Mouse (Mus musculus) forebrain, postnatal 0 days (tissue): ENCODE measurements around the gene Micu1. TPM values are rescaled to one million over a fixed set of nuclear protein-coding genes. Genes with fewer than 3 reads are reported as not detected.
"Not testable (repeated sequence)": the region's sequence is repeated elsewhere in the genome, so short reads cannot be mapped to it uniquely, and the experiment has no call there.

ENCODE experiments used
- ATAC-seq: fragments of 200-750 bp; cut with Nextera tagmentation; 2 replicates; pipeline ENCODE4 v1.8.0; 2017; ENCODE audit warnings: mild to moderate bottlenecking, moderate library complexity
- DNase-seq: peaks from one replicate; pipeline ENCODE4 v3.0.0-alpha.2; 2015
- H3K27ac ChIP-seq: fragments of 300-500 bp; sonication (generic); 2 replicates; pipeline ENCODE4 v1.5.1; 2014; ENCODE audit warnings: low read depth, mild to moderate bottlenecking, antibody characterized with exemption, low read length, moderate library complexity, mixed read lengths
- H3K27me3 ChIP-seq: fragments of 300-500 bp; sonication (generic); 2 replicates; pipeline ENCODE4 v1.6.1; 2014; ENCODE audit warnings: mild to moderate bottlenecking, low read length, mixed read lengths; ENCODE audit not compliant: insufficient read depth
- H3K36me3 ChIP-seq: fragments of 300-500 bp; sonication (generic); 2 replicates; pipeline ENCODE4 v1.6.1; 2014; ENCODE audit warnings: mild to moderate bottlenecking, moderate library complexity; ENCODE audit not compliant: insufficient read depth
- H3K4me1 ChIP-seq: fragments of 300-500 bp; sonication (generic); 2 replicates; pipeline ENCODE4 v1.6.1; 2014; ENCODE audit warnings: antibody characterized with exemption; ENCODE audit not compliant: insufficient read depth
- H3K4me2 ChIP-seq: fragments of 300-500 bp; sonication (generic); 2 replicates; pipeline ENCODE4 v1.6.1; 2014; ENCODE audit warnings: low read depth, mild to moderate bottlenecking, moderate library complexity
- H3K4me3 ChIP-seq: fragments of 300-500 bp; sonication (generic); 2 replicates; pipeline ENCODE4 v1.5.1; 2014; ENCODE audit warnings: low read depth, low read length, mixed read lengths
- H3K9ac ChIP-seq: fragments of 300-500 bp; sonication (generic); 2 replicates; pipeline ENCODE4 v1.6.1; 2014; ENCODE audit warnings: mild to moderate bottlenecking
- H3K9me3 ChIP-seq: fragments of 300-500 bp; sonication (generic); 2 replicates; pipeline ENCODE4 v1.6.1; 2016; ENCODE audit warnings: low read length
- CTCF ChIP-seq: sonication (generic); IDR thresholded peaks from 2 replicates; pipeline ENCODE4 v1.5.1; 2016; ENCODE audit warnings: antibody characterized with exemption, control low read depth, low read depth
- whole genome bisulfite sequencing: fragments of 180-500 bp; shearing (Covaris S2); extraction: QIAGEN DNeasy Blood & Tissue Kit; methylation state at CpG from one replicate; pipeline ENCODE4 v1.1.7; 2014; 5-methylcytosine and 5-hydroxymethylcytosine counted together
- polyA plus RNA-seq: library from polyadenylated mRNA; unstranded; fragments of >200 nt; fragmentation: Nextera tagmentation; extraction: Ambion mirVana; gene quantifications from 2 replicates; pipeline ENCODE4 v1.2.1, GENCODE M21; 2015
- total RNA-seq: library from RNA; depleted of rRNA; stranded (reverse); fragments of >200 nt; gene quantifications from 2 replicates; pipeline ENCODE4 v1.2.3, GENCODE M21; 2014

Gene Micu1
- total and polyA plus RNA-seq, 2 experiments from 2014 or later: 69.6 to 72.0 TPM

DNA sequence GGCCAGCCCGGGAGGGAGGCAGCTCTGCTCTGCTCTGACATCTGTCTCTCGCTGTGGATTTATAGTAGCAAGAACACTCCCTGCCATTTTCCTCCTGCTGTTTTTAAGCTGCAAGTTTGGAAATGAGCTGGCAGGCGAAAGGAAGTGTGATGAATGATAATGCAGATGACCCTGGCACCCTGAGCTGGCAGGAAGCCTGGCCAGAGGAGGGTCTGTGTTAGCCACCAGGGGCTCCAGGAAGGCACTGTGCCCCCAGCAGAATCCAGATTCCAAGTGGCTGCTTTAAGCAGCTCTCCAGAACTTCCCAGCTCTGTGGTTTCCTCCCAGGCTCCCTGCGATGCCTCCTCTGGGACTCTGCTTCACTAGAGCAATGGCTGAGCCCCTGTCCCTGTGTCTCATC lies 161.3 kb downstream of the Micu1 start:
- 0 out of 2 replicates have a peak, but pooled peaks have one; percentile 4 for ATAC-seq
- H3K36me3 ChIP-seq: no peaks in the 10 kb centered on the region
- WGBS: 39% methylated on average over 4 of the region's 4 CpGs
- 0 out of 2 replicates have a peak, but pooled peaks cover 5% of the 10 kb centered on the region for H3K4me1 ChIP-seq
- no peaks in the 10 kb centered on the region for H3K9me3 ChIP-seq
- no peak overlapping the region for H3K4me2 ChIP-seq
- no peak; the same call in 1 of the 2 replicates for TF ChIP-seq CTCF
- peak overlapping the region; percentile 64 for H3K27ac ChIP-seq
- no peaks in the 10 kb centered on the region for H3K27me3 ChIP-seq
- H3K4me3 ChIP-seq: no peak overlapping the region
- H3K9ac ChIP-seq: no peak overlapping the region
- peak; percentile 30 for DNase-seq

DNA sequence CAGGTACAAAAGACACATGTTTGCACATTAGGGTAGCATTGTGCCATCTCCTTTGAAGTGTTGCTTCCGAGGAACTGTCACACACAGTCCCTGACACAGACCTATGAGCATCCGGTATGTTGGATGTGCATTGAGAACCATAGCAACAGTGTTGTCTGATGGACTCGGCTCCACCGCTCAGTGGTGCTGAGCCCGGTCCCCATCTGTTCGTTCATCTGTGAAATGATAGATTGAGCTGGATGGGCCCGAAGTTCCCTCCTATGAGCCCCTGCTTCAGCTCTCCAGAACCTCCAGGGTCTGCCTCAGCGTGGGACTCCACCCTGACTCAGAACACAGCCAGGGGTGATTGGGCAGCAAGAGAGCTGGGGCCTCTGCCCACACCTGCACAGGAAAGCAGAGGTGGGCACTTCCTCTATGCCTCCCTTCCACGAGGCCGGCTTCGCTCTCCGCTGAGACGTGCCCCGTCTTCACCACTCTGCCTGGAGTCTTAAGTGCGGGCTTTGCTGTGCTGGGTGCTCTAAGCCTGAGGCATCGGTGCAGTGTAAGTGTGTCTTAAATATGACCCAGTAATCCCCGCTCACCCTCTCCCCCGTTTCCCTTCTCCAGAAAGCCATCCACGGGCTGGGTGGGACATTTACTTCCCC lies 162.1 kb downstream of the Micu1 start:
- peak; percentile 58 for DNase-seq
- Histone ChIP-seq H3K4me2 (no peak overlapping the region), H3K36me3 (no peaks in the 10 kb centered on the region), H3K9ac (peak overlapping the region; percentile 7; the same call in 1 of the 2 replicates), H3K27me3 (no peaks in the 10 kb centered on the region), H3K27ac (peak overlapping the region; percentile 64), H3K4me1 (0 out of 2 replicates have a peak, but pooled peaks cover 5% of the 10 kb centered on the region), H3K9me3 (no peaks in the 10 kb centered on the region), H3K4me3 (no peak overlapping the region)
- no peak for TF ChIP-seq CTCF
- 71% methylated on average over 19 of the region's 19 CpGs for WGBS
- ATAC-seq: peak; percentile 83

DNA sequence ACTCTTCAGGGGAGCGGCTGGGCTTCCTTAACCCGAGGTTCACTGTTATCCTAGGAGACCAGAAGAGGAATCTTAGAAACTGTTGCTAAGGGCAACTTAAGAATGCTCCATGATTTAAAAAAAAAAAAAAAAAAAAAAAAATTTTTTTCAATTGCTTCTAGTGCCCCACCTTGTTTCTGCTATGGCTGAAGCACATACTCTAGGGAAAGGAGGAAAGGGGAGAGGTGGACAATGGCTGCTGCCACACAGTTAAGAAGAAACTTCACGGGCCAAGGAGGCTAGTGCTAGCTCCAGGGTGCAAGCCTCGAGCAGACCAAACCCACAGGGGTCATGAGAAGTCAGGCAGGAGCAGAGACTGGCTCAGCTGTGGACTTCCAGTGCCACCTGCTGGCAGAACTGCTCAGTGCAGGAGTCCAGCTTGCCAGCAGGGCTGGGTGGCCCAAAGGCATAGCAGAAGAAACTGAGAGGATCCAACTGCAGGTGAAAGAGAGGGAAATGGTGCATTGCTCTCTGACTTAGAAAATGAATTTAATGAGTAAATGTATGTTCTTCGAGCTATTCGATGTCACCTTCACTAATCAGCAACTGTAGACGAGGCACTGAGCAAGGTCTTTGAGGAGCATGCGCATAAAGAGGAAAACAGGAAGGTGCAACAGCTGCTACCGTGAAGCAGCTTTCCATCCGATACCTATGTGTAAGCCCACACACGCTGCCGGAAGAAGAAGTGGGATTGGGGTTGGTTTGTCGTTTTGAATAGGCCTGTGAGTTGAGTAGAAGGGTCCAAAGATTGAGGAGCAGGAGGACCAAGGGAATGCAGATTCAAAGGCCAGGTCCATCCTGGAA lies 162.8 kb downstream of the Micu1 start:
- DNase-seq: peak; percentile 92
- no peaks in the 10 kb centered on the region for H3K27me3 ChIP-seq
- no peak overlapping the region for H3K4me2 ChIP-seq
- H3K27ac ChIP-seq: peak overlapping the region; percentile 64; the same call in 1 of the 2 replicates
- peak; percentile 84 for ATAC-seq
- 35% methylated on average over 13 of the region's 13 CpGs for WGBS
- H3K4me3 ChIP-seq: no peak overlapping the region
- 0 out of 2 replicates have a peak, but pooled peaks cover 5% of the 10 kb centered on the region for H3K4me1 ChIP-seq
- H3K36me3 ChIP-seq: no peaks in the 10 kb centered on the region
- TF ChIP-seq CTCF: peak; percentile 99
- no peaks in the 10 kb centered on the region for H3K9me3 ChIP-seq
- H3K9ac ChIP-seq: no peak overlapping the region

DNA sequence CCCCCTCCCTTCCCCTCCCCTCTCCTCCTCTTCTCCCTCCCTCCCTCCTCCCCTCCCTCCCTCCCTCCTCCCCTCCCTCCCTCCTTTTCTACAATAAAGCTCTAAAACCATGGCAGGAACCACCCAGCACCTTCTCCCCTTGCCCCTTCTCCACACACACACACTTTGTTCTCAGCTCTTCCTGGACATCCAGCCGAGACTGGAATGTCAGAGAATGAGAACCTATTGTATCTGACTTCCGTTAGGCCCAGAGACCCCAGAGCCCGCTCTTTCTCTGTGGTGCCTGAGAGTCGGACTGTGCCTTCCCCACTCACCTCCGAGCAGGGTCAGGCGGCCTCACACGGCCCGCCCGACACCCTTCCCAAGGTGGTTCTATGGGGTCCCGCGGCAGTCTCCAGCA lies 166.0 kb downstream of the Micu1 start:
- H3K4me2 ChIP-seq: no peak overlapping the region
- H3K36me3 ChIP-seq: no peaks in the 10 kb centered on the region
- H3K4me1 ChIP-seq: 0 out of 2 replicates have a peak, but pooled peaks cover 5% of the 10 kb centered on the region
- H3K9me3 ChIP-seq: no peaks in the 10 kb centered on the region
- TF ChIP-seq CTCF: no peak
- no peak overlapping the region for H3K9ac ChIP-seq
- ATAC-seq (no peak), DNase-seq (no peak)
- H3K27ac ChIP-seq: no peak overlapping the region
- WGBS: 55% methylated on average over 11 of the region's 11 CpGs
- no peaks in the 10 kb centered on the region for H3K27me3 ChIP-seq
- no peak overlapping the region for H3K4me3 ChIP-seq

DNA sequence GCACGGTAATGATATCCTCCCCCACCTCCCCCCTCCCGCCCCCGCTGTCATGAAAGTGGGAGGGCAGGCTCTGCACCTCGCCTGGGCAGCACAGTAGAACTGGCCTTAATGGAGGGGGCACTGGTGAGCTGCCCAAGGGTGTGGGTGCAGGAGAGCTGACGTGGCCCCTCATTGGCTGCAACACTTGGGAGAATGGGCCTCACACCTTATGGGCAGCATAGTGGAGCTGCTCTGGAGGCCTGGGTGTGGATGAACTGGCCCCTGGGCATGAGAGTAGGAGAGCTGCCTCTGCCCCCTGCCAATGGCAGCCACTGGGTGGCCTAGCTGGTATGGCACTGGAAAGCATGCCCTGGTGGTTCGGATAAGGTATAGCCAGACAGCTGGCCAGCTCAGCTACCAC lies 167.8 kb downstream of the Micu1 start:
- Histone ChIP-seq H3K4me2 (no peak overlapping the region), H3K9me3 (no peaks in the 10 kb centered on the region), H3K36me3 (no peaks in the 10 kb centered on the region), H3K4me3 (no peak overlapping the region), H3K27ac (no peak overlapping the region), H3K4me1 (no peaks in the 10 kb centered on the region), H3K27me3 (no peaks in the 10 kb centered on the region), H3K9ac (no peak overlapping the region)
- DNase-seq (no peak), ATAC-seq (no peak)
- WGBS: 89% methylated on average over 6 of the region's 6 CpGs
- TF ChIP-seq CTCF: no peak

DNA sequence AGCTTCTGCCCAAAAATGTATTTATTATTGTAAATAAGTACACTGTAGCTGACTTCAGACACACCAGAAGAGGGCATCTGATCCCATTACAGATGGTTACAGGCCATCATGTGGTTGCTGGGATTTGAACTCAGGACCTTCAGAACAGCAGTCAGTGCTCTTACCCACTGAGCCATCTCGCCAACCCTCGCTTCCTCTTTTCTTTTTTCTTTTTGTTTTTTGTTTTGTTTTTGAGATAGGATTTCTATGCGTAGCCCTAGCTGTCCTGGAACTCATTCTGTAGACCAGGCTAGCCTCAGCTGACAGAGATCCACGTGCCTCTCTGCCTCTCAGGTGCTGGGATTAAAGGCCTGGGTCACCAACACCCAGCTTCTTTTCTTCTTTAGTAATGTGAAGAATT lies 170.4 kb downstream of the Micu1 start:
- H3K9ac ChIP-seq, H3K9me3 ChIP-seq, ATAC-seq, H3K4me3 ChIP-seq, H3K27ac ChIP-seq, H3K27me3 ChIP-seq, H3K36me3 ChIP-seq, DNase-seq, H3K4me2 ChIP-seq, H3K4me1 ChIP-seq: not testable (repeated sequence)
- 90% methylated on average over 4 of the region's 4 CpGs for WGBS

DNA sequence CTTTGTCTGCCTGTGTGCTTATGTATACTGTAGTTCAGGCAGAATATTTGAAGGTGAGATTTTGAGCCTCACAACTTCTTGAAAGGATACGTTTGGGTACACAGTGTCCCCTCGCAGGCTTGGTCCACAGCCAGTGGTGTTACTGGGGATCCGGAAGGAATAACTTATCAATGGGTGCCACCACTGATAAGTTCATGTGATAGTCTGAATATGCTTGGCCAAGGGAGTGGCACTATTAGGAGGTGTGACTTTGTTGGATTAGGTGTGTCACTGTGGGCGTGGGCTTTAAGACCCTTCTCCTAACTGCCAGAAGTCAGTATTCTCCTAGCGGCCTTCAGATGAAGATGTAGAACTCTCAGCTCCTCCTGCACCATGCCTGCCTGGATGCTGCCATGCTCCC lies 170.9 kb downstream of the Micu1 start:
- TF ChIP-seq CTCF: no peak
- 94% methylated on average over 5 of the region's 5 CpGs for WGBS
- H3K9me3 ChIP-seq: no peaks in the 10 kb centered on the region
- DNase-seq (no peak), ATAC-seq (no peak)
- no peaks in the 10 kb centered on the region for H3K4me1 ChIP-seq
- H3K27me3 ChIP-seq: no peaks in the 10 kb centered on the region
- H3K36me3 ChIP-seq: no peaks in the 10 kb centered on the region
- H3K4me3 ChIP-seq: no peak overlapping the region
- no peak overlapping the region for H3K27ac ChIP-seq
- no peak overlapping the region for H3K4me2 ChIP-seq
- no peak overlapping the region for H3K9ac ChIP-seq
